Mouse (Mus musculus): ENCODE data around the gene Opn3.

- TF ChIP-seq CTCF (IDR thresholded peaks at IDR 0.05; ENCODE audit: insufficient read depth, low read depth, low read length) (no peak), POLR2A (IDR thresholded peaks at IDR 0.05; ENCODE audit: insufficient read depth, low read depth, low read length) (no peak)
These were observed 62.2 kb downstream of the Opn3 start for GRCm38 (mm10) chr1:175630345-175630744.
